Comparison of ENCODE assay signal across 18 mouse cellular contexts in the genomic region with DNA sequence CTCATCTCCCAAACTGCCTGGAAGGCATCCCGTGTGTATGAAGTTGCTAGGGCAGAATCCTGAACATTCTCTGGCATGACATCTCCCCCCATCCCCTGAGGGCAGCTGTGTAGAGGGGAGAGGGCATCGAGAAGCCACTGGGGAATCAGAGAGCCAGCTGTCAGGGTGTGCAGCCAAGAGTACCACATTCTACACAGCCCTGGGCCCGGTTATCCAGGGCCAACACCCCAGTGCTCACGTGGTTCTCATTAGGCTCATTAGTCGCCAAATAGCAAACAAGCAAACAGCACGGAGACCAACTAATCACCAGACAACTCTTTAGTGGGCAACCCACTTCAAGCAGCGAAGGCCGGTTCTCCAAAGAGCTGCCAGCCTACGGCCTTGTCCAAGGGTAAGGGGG. TPM values are rescaled to one million over a fixed set of nuclear protein-coding genes. Genes with fewer than 3 reads are reported as not detected.
A peak's percentile ranks its signal among the peaks of the same experiment; 100 is the strongest.
DNase-seq lines count a peak whose midpoint lies in the region; ATAC-seq lines count a peak whose summit lies in the region.
"Had no signal": no experiment of that assay in that cellular context is flagged by ENCODE, and none has a peak within 500 bp of the region (broad histone marks: within the 10 kb centered on the region; RNA-seq: fewer than 3 reads in every experiment).

No protein-coding gene starts in this region.

- peak; percentile 30 for DNase-seq in kidney, adult 11 months
- DNase-seq in 3T3-L1 (ENCODE audit: low read depth, low spot score): peak; percentile 49
- peak; percentile 58 for DNase-seq in Muller cell, postnatal 12 days (ENCODE audit: inconsistent ontology term)
- no peak for DNase-seq in right cerebral cortex, postnatal 14 days
- DNase-seq in heart, adult 9 months (ENCODE audit: low spot score in 2 of 2): no peak
- DNase-seq: cerebellum, adult 8-10 months; gastrocnemius, postnatal 25 days; heart, adult 18-20 months; layer of hippocampus, postnatal 36 days; liver; thymus, postnatal 36 days had no signal

- H3K4me3 ChIP-seq in kidney, embryonic 14.5 days (ENCODE audit: low read length): no peak overlapping the region
- no peak overlapping the region for H3K4me3 ChIP-seq in limb, embryonic 12.5 days (replicated peaks)
- H3K4me3 ChIP-seq: embryonic facial prominence, embryonic 15.5 days; hindbrain, embryonic 12.5 days; liver, embryonic 15.5 days had no signal

- H3K27me3 ChIP-seq in kidney, embryonic 14.5 days (ENCODE audit: control insufficient read depth, insufficient read depth, low read length): no peaks in the 10 kb centered on the region
- peaks cover 14% of the 10 kb centered on the region; the same call in 1 of the 2 replicates for H3K27me3 ChIP-seq in limb, embryonic 12.5 days
- H3K27me3 ChIP-seq: embryonic facial prominence, embryonic 15.5 days; hindbrain, embryonic 12.5 days had no signal

- no peaks in the 10 kb centered on the region for H3K4me1 ChIP-seq in kidney, embryonic 14.5 days (ENCODE audit: control insufficient read depth, insufficient read depth, low read length)
- H3K4me1 ChIP-seq in limb, embryonic 12.5 days (replicated peaks): peaks cover 37% of the 10 kb centered on the region
- H3K4me1 ChIP-seq: hindbrain, embryonic 12.5 days; liver, embryonic 15.5 days had no signal

- no peaks in the 10 kb centered on the region for H3K9me3 ChIP-seq in kidney, embryonic 14.5 days (ENCODE audit: control insufficient read depth, low read length)
- no peaks in the 10 kb centered on the region for H3K9me3 ChIP-seq in limb, embryonic 12.5 days
- H3K9me3 ChIP-seq: embryonic facial prominence, embryonic 15.5 days; hindbrain, embryonic 12.5 days; liver, embryonic 15.5 days had no signal

- ATAC-seq in kidney, embryonic 14.5 days (ENCODE audit: low FRiP score, low TSS enrichment): no peak
- ATAC-seq in limb, embryonic 12.5 days (ENCODE audit: insufficient number of reproducible peaks, insufficient read depth, low FRiP score, low TSS enrichment, low read depth): no peak
- ATAC-seq: forebrain, embryonic 16.5 days had no signal

- H3K27ac ChIP-seq in kidney, embryonic 14.5 days (ENCODE audit: low read depth, low read length): no peak overlapping the region
- peak overlapping the region; percentile 56; the same call in 1 of the 2 replicates for H3K27ac ChIP-seq in limb, embryonic 12.5 days
- H3K27ac ChIP-seq: embryonic facial prominence, embryonic 15.5 days; hindbrain, embryonic 12.5 days; liver, embryonic 15.5 days; macrophage had no signal

- no peak overlapping the region for H3K4me2 ChIP-seq in kidney, embryonic 14.5 days (replicated peaks; ENCODE audit: low read depth, low read length)
- peak overlapping the region; percentile 11 for H3K4me2 ChIP-seq in limb, embryonic 12.5 days
- H3K4me2 ChIP-seq: embryonic facial prominence, embryonic 15.5 days; hindbrain, embryonic 12.5 days; liver, embryonic 15.5 days had no signal

- WGBS in kidney, embryonic 14.5 days: 81% methylated on average over 9 of the region's 9 CpGs
- WGBS in limb, embryonic 12.5 days: 26% methylated on average over 9 of the region's 9 CpGs

- no peaks in the 10 kb centered on the region for H3K36me3 ChIP-seq in kidney, embryonic 14.5 days (ENCODE audit: control insufficient read depth, insufficient read depth, low read length)
- no peaks in the 10 kb centered on the region for H3K36me3 ChIP-seq in limb, embryonic 12.5 days
- H3K36me3 ChIP-seq: embryonic facial prominence, embryonic 15.5 days; hindbrain, embryonic 12.5 days; liver, embryonic 15.5 days had no signal

- H3K9ac ChIP-seq in kidney, embryonic 14.5 days (ENCODE audit: low read depth, low read length): no peak overlapping the region
- no peak overlapping the region for H3K9ac ChIP-seq in limb, embryonic 12.5 days (replicated peaks)
- H3K9ac ChIP-seq: embryonic facial prominence, embryonic 15.5 days; hindbrain, embryonic 12.5 days; liver, embryonic 15.5 days had no signal

RNA-seq across cellular contexts. Expression of a gene that starts 10.9 kb away (rescaled TPM):
- polyA plus RNA-seq in kidney, embryonic 14.5 days (2014; fragmentation: Nextera tagmentation; extraction: Ambion mirVana): 0.08 TPM in 1 of 2 replicates, not detected in the other
- polyA plus RNA-seq in limb, embryonic 12.5 days (2016; fragmentation: Nextera tagmentation; extraction: Ambion mirVana): 0.20 and 0.58 TPM in 2 replicates

Comparison
In these comparisons a context has a peak if more than half of its experiments do, and no peak if none do; other contexts are left out.
1. DNase-seq: peak in kidney, adult 11 months (single experiment), 3T3-L1 (single experiment) and Muller cell, postnatal 12 days (single experiment); none in right cerebral cortex, postnatal 14 days (single experiment) and heart, adult 9 months (0 of 2).